Comparison of ENCODE assay signal across 8 mouse cellular contexts in the genomic region with DNA sequence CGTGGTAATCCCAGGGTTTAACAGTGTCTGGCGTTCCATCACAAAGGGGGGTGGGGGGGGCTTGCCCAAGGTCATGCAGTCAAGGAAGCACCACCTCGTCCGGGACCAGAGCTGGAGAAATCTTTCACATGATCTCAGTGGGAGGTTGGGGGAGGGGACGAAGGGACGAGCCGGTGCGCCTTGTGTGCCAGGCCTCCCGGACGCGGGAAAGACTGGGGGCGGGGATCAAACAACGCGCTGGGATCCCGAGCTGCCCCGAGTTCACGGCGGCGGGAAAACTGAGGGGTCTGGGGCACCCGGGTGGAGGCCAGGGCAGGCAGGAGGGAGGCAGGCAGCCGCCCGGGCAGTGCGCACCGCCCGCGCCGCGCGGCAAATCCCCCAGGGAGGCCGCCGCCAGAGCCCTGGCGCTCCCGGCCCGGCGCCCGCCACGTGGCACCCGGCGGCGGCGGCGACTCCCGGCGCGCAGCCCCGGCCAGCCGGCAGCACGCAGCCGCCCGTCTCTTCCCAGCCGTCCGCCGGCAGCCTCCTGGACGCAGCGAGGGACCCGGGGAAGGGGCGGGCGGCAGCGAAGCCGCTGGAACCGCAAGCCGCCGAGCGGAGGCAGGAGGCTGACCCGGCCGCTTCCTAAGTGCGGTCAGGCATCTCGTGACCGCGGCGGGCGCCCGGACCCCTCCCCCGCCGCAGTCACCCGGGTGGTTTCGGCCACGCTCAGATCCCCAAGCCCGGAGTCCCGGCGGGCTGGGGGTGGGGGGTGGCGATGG. TPM values are rescaled to one million over a fixed set of nuclear protein-coding genes. Genes with fewer than 3 reads are reported as not detected.
DNase-seq lines count a peak whose midpoint lies in the region; ATAC-seq and TF ChIP-seq lines count a peak whose summit lies in the region.

No protein-coding gene starts in this region.

- H3K27ac ChIP-seq in hindbrain, embryonic 15.5 days (replicated peaks) = peak overlapping the region; percentile 89
- peak overlapping the region; percentile 99 for H3K27ac ChIP-seq in limb, embryonic 10.5 days
- peak overlapping the region; percentile 79 for H3K27ac ChIP-seq in midbrain, embryonic 15.5 days
- peak overlapping the region; percentile 98 for H3K27ac ChIP-seq in stomach, postnatal 0 days (replicated peaks)

- ATAC-seq in frontal cortex, adult (ENCODE audit: low TSS enrichment) = no peak
- ATAC-seq in hindbrain, embryonic 15.5 days (ENCODE audit: low FRiP score, low read depth) = peak; percentile 45
- ATAC-seq in midbrain, embryonic 15.5 days (replicated peaks) = peak; percentile 47
- ATAC-seq in stomach, postnatal 0 days (ENCODE audit: low FRiP score, low TSS enrichment) = peak; percentile 28

- WGBS in hindbrain, embryonic 15.5 days = under 1% methylated on average over 51 of the region's 82 CpGs
- WGBS in limb, embryonic 10.5 days = under 1% methylated on average over 67 of the region's 82 CpGs
- under 1% methylated on average over 76 of the region's 82 CpGs for WGBS in midbrain, embryonic 15.5 days
- 0% methylated on average over 32 of the region's 82 CpGs for WGBS in stomach, postnatal 0 days

- H3K4me2 ChIP-seq in hindbrain, embryonic 15.5 days = peak overlapping the region; percentile 94
- peak overlapping the region; percentile 99 for H3K4me2 ChIP-seq in midbrain, embryonic 15.5 days
- H3K4me2 ChIP-seq in stomach, postnatal 0 days (replicated peaks; ENCODE audit: low read depth) = peak overlapping the region; percentile 90

- DNase-seq in frontal cortex, postnatal 10 days (ENCODE audit: low spot score in 2 of 2) = peak; percentile 56 to 62
- DNase-seq in cerebellum, adult 18-20 months = peak; percentile 35 to 49
- peak; percentile 25 to 32 for DNase-seq in frontal cortex, postnatal 25 days (ENCODE audit: low spot score in 2 of 2)
- DNase-seq in limb, embryonic 10.5 days (ENCODE audit: low spot score) = peak; percentile 85
- peak; percentile 86 for DNase-seq in stomach, postnatal 0 days (ENCODE audit: low spot score)

- peaks cover 60% of the 10 kb centered on the region for H3K4me1 ChIP-seq in hindbrain, embryonic 15.5 days (replicated peaks)
- H3K4me1 ChIP-seq in limb, embryonic 10.5 days = peaks cover 75% of the 10 kb centered on the region
- peaks cover 46% of the 10 kb centered on the region for H3K4me1 ChIP-seq in midbrain, embryonic 15.5 days
- H3K4me1 ChIP-seq in stomach, postnatal 0 days (replicated peaks; ENCODE audit: control insufficient read depth, insufficient read depth) = peaks cover 18% of the 10 kb centered on the region

- no peaks in the 10 kb centered on the region for H3K36me3 ChIP-seq in hindbrain, embryonic 15.5 days
- peaks cover 8% of the 10 kb centered on the region; the same call in 1 of the 2 replicates for H3K36me3 ChIP-seq in limb, embryonic 10.5 days
- H3K36me3 ChIP-seq in midbrain, embryonic 15.5 days (replicated peaks) = no peaks in the 10 kb centered on the region
- H3K36me3 ChIP-seq in stomach, postnatal 0 days (ENCODE audit: control insufficient read depth, insufficient read depth, low read length) = no peaks in the 10 kb centered on the region

- TF ChIP-seq CTCF in stomach, postnatal 0 days (IDR thresholded peaks at IDR 0.05; ENCODE audit: low read depth) = no peak

- H3K27me3 ChIP-seq in hindbrain, embryonic 15.5 days = peaks cover 47% of the 10 kb centered on the region
- peaks cover 27% of the 10 kb centered on the region for H3K27me3 ChIP-seq in limb, embryonic 10.5 days (ENCODE audit: low read depth, poor library complexity, severe bottlenecking)
- H3K27me3 ChIP-seq in midbrain, embryonic 15.5 days (replicated peaks) = peaks cover 47% of the 10 kb centered on the region
- H3K27me3 ChIP-seq in stomach, postnatal 0 days (ENCODE audit: control insufficient read depth, insufficient read depth, low read length) = no peaks in the 10 kb centered on the region

- no peaks in the 10 kb centered on the region for H3K9me3 ChIP-seq in hindbrain, embryonic 15.5 days
- no peaks in the 10 kb centered on the region for H3K9me3 ChIP-seq in limb, embryonic 10.5 days (replicated peaks)
- H3K9me3 ChIP-seq in midbrain, embryonic 15.5 days = no peaks in the 10 kb centered on the region
- no peaks in the 10 kb centered on the region for H3K9me3 ChIP-seq in stomach, postnatal 0 days (ENCODE audit: control insufficient read depth, low read length)

- no peak for TF ChIP-seq EP300 in stomach, postnatal 0 days (optimal IDR thresholded peaks at IDR 0.05)

- peak overlapping the region; percentile 68 for H3K4me3 ChIP-seq in hindbrain, embryonic 15.5 days
- peak overlapping the region; percentile 79 for H3K4me3 ChIP-seq in limb, embryonic 10.5 days
- H3K4me3 ChIP-seq in midbrain, embryonic 15.5 days = peak overlapping the region; percentile 63
- H3K4me3 ChIP-seq in stomach, postnatal 0 days (ENCODE audit: low read depth, low read length) = peak overlapping the region; percentile 62

- peak overlapping the region; percentile 59 for H3K9ac ChIP-seq in hindbrain, embryonic 15.5 days
- H3K9ac ChIP-seq in midbrain, embryonic 15.5 days = peak overlapping the region; percentile 49
- peak overlapping the region; percentile 83 for H3K9ac ChIP-seq in stomach, postnatal 0 days (ENCODE audit: low read length)

RNA-seq across cellular contexts. Expression of gene Hes1, which starts 0.9 kb away (rescaled TPM):
- 14.5 and 17.0 TPM in 2 replicates for polyA plus RNA-seq in hindbrain, embryonic 15.5 days (2015; fragmentation: Nextera tagmentation; extraction: Ambion mirVana)
- polyA plus RNA-seq in limb, embryonic 10.5 days (2016; fragmentation: Nextera tagmentation; extraction: Ambion mirVana) = 39.5 and 45.5 TPM in 2 replicates
- polyA plus RNA-seq in midbrain, embryonic 15.5 days (2015; fragmentation: Nextera tagmentation; extraction: Ambion mirVana) = 11.1 and 12.4 TPM in 2 replicates
- polyA plus RNA-seq in stomach, postnatal 0 days (2015; fragmentation: Nextera tagmentation; extraction: Ambion mirVana) = 66.2 and 73.1 TPM in 2 replicates

Comparison
In these comparisons a context has a peak if more than half of its experiments do, and no peak if none do; other contexts are left out.
1. DNase-seq: peak in every context shown above with its lines; median percentile 86 in stomach, postnatal 0 days; 85 in limb, embryonic 10.5 days; 59 in frontal cortex, postnatal 10 days; 42 in cerebellum, adult 18-20 months; 28 in frontal cortex, postnatal 25 days.